Mouse (Mus musculus) hindbrain, embryonic 13.5 days (tissue): ENCODE data around the gene Fat2. TPM values are rescaled to one million over a fixed set of nuclear protein-coding genes. Genes with fewer than 3 reads are reported as not detected.
A peak's percentile ranks its signal among the peaks of the same experiment; 100 is the strongest.

Experiments
- ATAC-seq: fragments of 200-750 bp; cut with Nextera tagmentation; 2 replicates; pipeline ENCODE4 v1.8.0; 2017; ENCODE audit warnings: moderate TSS enrichment; ENCODE audit not compliant: low FRiP score
- H3K27ac ChIP-seq: fragments of 300-500 bp; sonication (generic); 2 replicates; pipeline ENCODE4 v1.5.1; 2015; ENCODE audit warnings: inconsistent platforms, mild to moderate bottlenecking, moderate library complexity
- H3K27me3 ChIP-seq: fragments of 300-500 bp; sonication (generic); 2 replicates; pipeline ENCODE4 v1.6.1; 2015; ENCODE audit warnings: mild to moderate bottlenecking, inconsistent platforms
- H3K36me3 ChIP-seq: fragments of 300-500 bp; sonication (generic); 2 replicates; pipeline ENCODE4 v1.6.1; 2015; ENCODE audit warnings: mild to moderate bottlenecking, inconsistent platforms
- H3K4me1 ChIP-seq: fragments of 300-500 bp; sonication (generic); replicated peaks from 2 replicates; pipeline ENCODE4 v1.6.1; 2015; ENCODE audit warnings: inconsistent platforms
- H3K4me2 ChIP-seq: fragments of 300-500 bp; sonication (generic); 2 replicates; pipeline ENCODE4 v1.6.1; 2015; ENCODE audit warnings: inconsistent platforms, mild to moderate bottlenecking, moderate library complexity
- H3K4me3 ChIP-seq: fragments of 300-500 bp; sonication (generic); 2 replicates; pipeline ENCODE4 v1.5.1; 2015; ENCODE audit warnings: mild to moderate bottlenecking, inconsistent platforms
- H3K9ac ChIP-seq: fragments of 300-500 bp; sonication (generic); 2 replicates; pipeline ENCODE4 v1.6.1; 2015; ENCODE audit warnings: mild to moderate bottlenecking, inconsistent platforms
- H3K9me3 ChIP-seq: fragments of 300-500 bp; sonication (generic); 2 replicates; pipeline ENCODE4 v1.6.1; 2016; ENCODE audit warnings: inconsistent platforms
- WGBS: fragments of 180-500 bp; shearing (Covaris S2); methylation state at CpG from one replicate; pipeline ENCODE4 v1.1.7; 2015; 5-methylcytosine and 5-hydroxymethylcytosine counted together
- polyA plus RNA-seq: library from polyadenylated mRNA; unstranded; fragments of >200 nt; fragmentation: Nextera tagmentation; extraction: Ambion mirVana; gene quantifications from 2 replicates; pipeline ENCODE4 v1.2.1, GENCODE M21; 2015

Gene Fat2
- polyA plus RNA-seq, 1 experiment from 2014 or later = 0.05 TPM

DNA sequence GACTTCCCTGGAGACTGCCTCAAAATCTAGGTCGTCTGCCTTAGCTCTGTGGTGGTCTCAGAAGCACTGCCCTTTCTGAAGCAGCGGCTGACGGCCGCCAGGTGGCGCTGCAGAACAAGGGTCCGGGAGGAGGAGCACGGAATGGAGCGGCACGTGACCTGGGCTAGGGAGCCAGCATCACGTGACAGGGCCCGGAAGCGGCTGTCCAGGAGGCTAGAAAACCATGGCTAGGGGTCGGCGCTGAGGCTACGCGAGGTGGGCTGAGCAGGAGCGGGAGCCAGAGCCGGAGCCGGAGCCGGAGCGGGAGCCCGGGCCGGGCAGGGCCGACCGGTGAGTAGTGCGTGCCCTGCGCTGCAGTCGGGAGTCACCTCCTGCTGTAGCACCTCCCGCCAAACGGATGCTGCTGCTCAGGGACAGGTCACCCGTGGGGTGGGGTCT, 132.2 kb downstream of the Fat2 start, which contains the start of gene Slc36a1:
TSS of gene Slc36a1 (plus strand) at position 192 of the 438 bp plus-strand sequence.
- H3K27ac ChIP-seq = peak within 1 kb of the TSS; percentile 72
- ATAC-seq = peak; percentile 94
- 1% methylated on average over 31 of the region's 31 CpGs for WGBS
- H3K4me3 ChIP-seq = peak within 1 kb of the TSS; percentile 84
- peak within 1 kb of the TSS; percentile 88 for H3K9ac ChIP-seq
- H3K4me2 ChIP-seq = peak within 1 kb of the TSS; percentile 96
- H3K9me3 ChIP-seq = no peaks in the 10 kb centered on the region
- H3K27me3 ChIP-seq = 0 out of 2 replicates have a peak, but pooled peaks cover 3% of the 10 kb centered on the region
- H3K4me1 ChIP-seq = peaks cover 31% of the 10 kb centered on the region
- no peaks in the 10 kb centered on the region for H3K36me3 ChIP-seq

Other genes starting within 250 kb of the Fat2 start
- 19.2 and 20.3 TPM in 2 replicates for gene Gm2a, start 238.4 kb downstream of the Fat2 start, polyA plus RNA-seq
- not detected in 2 replicates for gene Slc36a3, start 184.9 kb downstream of the Fat2 start, polyA plus RNA-seq
- gene Slc36a2, start 151.5 kb downstream of the Fat2 start, polyA plus RNA-seq = 1.1 and 1.5 TPM in 2 replicates
- 3.2 and 3.5 TPM in 2 replicates for gene Slc36a1, start 132.2 kb downstream of the Fat2 start, polyA plus RNA-seq
- gene Sparc, start 86.6 kb upstream of the Fat2 start, polyA plus RNA-seq = 579 and 581 TPM in 2 replicates
- gene Atox1, start 124.7 kb upstream of the Fat2 start, polyA plus RNA-seq = 302 and 316 TPM in 2 replicates
- gene G3bp1, start 133.1 kb upstream of the Fat2 start, polyA plus RNA-seq = 126 and 127 TPM in 2 replicates